Mouse (Mus musculus) right cerebral cortex, postnatal 25 days (tissue): Measurements from ENCODE around the gene Ap3m1.

Source experiments
- DNase-seq: peaks from one replicate; pipeline ENCODE4 v3.0.0; 2022

The Ap3m1 gene

DNA sequence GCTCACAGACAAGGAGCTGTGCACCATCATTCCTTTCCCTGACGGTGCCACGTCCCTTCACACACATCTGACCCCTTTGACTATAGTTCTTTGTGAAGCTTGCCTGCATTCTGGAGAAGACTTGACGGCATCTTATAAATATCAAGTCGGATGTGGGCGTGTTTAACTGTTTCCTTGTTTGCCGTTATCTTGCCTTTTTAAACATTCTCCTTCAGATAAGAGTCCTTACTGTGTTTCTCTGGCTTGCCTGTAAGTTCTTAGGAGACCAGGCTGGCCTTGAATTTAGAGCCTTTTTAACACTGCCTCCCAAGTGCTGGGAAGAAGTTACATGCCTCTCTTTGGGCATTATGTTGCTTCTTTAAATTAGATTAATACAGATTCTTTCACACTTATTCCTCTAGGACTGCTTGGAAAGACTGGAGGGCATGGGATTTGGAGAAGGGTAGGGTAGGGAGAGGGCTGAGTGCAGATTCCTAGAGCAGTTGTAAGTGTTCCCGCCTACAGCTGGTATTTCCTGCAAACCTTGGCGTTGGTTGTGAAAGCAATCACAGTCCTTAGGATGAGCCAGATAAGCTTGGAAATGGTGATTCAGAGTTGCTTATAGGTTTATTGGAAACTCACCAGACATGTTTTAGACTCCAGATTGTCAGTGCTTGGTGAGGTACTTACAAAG is 13.3 kb upstream of the Ap3m1 start:
- DNase-seq, result no peak

DNA sequence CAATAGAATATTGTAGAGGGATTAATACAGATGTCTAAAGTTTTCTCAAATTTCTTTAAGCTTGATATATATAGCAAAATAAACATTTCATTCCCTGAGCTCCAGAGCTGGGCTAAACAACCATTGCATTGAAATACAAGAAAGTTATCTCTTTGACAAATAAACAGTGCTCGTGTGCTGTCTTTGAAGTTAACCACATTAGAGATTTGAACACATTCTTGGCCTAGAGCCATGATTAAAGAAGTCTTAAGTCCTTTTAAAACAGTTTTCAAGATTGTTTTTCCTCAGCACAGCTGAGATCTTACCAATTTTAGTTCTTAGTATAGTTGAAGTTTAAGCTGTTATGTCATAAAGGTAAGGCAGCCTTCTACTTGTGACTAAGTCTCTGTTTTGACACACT is 12.0 kb upstream of the Ap3m1 start:
- DNase-seq, result no peak

DNA sequence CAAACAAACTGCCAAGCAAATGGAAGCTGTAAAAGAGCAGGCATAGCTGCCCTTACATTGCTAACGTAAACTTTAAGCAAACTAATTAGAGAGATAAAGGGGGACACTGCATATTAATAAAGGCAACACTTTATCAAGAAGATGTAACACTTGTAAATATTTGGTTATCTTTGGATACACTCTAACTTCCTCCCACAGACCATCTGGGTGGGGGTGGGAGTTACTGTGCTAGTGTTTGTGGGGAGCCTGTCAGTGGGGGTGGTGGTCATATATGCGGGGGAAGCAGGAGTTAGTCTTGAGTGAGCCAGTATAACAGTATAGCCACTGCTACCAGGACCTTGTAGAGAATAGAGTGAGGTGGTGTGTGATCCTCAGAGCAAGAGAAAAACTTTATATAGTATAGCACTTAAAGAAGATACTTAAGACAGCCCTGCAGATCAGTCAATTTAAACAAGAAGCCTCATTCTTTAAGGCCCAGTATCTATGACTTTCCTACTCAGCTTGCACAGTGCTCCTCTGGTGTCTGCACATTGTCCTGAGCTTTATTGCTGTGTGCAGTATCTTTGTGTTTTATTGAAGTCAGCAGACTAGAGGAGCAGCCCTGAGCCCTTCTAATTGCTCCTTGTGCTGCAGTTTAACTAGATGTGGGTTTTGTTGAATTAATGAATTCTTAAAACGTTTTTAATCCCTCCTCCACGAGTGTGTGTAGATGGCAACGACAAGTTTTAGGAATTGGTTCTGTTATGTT is 10.6 kb upstream of the Ap3m1 start:
- no peak for DNase-seq

GRCm38 (mm10) chr14:21058972-21059371 is 6.7 kb upstream of the Ap3m1 start:
- no peak for DNase-seq

DNA sequence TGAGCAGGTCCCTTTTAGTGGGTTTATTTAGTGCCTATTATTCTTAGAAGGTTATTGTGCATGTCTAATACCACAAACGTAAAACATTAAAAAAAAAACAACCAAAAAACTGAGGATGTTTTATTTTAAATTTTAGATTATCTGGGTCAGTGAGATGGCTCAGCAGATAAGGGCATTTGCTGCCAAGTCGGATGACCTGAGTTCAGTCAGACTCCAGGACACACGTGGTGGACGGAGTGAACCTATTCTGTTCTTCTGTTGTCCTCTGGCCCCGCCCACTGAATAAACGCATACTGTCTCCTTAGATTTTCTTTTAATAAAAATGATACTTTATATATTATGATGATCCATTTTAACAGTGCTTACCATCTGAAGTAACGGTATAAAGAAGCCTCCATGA is 1.3 kb upstream of the Ap3m1 start:
- no peak for DNase-seq

DNA sequence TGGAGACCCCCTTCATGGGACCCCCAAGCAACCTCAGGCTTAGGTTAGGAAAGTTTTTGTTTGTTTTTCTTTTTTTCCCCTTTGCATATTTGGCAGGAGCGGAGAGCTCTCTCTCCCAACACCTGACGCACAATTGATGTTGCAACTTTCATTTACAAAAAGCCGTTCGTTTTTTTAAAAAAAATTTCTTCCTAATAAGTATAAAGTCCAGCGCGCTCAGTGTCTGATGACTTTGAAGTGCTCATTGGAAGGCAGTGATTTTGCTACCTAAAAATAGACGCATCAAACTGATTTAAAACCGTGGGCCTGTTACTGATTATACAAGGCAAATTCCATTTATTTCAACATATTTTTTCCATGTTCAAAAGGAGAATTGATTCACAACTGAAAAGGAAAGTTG is 843 bp upstream of the Ap3m1 start:
- no peak for DNase-seq

DNA sequence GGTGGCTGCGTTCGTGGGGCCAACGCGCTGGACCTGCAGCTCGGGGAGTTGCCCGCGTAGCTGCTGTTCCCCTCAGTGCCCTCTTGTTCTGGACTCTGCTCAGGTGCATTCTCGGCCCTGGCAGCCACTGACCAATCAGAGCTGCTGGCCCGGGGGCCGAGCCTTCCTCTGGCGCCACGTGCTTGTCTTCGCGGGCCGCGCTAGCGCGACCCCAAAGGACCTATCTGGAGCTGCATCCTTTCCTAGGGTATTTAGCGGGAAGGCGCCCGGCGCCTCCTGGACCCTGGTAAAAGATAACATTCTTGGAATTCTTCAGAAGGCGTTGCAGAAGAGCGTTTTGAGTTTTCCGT is 448 bp upstream of the Ap3m1 start:
- DNase-seq, result no peak

GRCm38 (mm10) chr14:21051380-21052111 is 762 bp downstream of the Ap3m1 start:
- DNase-seq, result no peak

- DNase-seq, result no peak
Measured at GRCm38 (mm10) chr14:21050734-21051133, 1.6 kb downstream of the Ap3m1 start.

GRCm38 (mm10) chr14:21048879-21049278 is 3.4 kb downstream of the Ap3m1 start:
- DNase-seq, result no peak

DNA sequence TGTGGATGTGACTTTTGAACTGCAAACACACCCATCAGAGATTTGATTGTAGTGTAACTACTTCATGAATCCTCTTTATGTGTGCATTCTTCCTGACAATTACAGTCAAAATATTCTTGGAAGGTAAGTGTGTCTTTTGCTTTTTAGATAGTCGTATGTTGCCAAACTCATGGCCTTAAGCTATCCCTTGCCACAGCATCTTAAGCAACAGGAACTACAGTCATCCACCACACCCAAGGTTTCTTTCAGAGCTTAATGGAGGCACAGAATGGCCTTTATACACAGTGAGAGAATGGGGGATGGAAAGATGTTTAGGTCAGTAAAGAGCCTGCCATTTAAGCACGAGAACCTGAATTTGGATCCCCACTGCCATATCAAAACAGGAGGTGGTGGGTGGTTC is 4.5 kb downstream of the Ap3m1 start:
- DNase-seq, result no peak

DNA sequence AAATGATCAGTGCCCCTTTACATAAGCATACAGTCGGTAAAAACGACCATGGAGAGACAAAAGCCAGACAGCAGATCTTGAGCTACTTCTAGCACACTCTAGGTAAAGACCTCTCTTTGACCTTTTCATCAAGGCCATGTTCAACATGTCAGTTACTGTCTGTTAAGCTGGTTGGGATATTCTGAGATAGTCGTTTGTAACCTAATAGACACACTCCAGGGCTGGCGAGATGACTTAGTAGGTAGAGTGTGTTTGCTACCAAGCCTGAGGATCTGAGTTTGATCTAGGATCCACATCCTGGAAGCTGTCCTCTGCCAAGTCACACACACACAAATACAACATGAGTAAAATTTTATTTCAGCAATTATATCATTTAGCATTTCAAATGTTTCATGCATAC is 12.7 kb downstream of the Ap3m1 start:
- no peak for DNase-seq

GRCm38 (mm10) chr14:21039077-21039476 is 13.2 kb downstream of the Ap3m1 start:
- no peak for DNase-seq

DNA sequence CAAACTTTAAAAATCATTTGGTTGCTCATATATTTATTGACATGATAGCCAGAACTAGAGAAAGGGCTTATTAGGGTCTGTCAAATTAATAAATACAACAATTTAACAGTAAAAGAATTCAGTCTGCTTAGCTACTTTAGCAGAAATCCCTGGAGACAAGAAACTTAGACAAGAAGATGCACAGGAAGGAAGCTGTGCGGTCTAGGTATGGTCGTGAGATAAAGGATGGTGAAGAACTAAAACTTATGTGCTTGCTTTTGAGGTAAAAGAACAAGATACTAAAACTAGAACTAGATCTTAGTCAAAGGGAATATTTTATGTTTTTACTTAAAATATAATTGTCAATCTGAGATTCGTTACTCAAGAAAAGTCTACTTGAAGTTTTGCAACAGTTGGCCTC is 17.5 kb downstream of the Ap3m1 start:
- no peak for DNase-seq

DNA sequence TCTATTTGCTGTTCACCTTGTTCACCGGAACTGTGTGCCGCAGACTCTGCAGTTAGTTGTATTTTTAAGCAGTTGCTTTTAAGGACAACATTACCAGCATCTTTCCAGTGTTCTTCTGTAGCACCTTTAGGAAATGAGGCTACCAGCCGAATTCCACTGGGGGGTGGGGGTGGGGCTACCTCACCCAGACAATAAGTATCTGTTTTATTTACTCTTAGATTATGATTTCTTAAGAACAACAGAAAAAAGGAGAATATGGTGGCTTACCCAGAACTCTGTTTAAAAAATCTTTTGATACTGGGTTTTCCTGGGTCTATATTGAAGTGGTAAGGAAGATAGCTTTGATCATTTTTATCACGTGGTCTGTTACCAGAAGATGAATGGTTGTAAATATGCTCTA is 18.0 kb downstream of the Ap3m1 start:
- DNase-seq, result no peak

- DNase-seq, result no peak
Measured at GRCm38 (mm10) chr14:21031783-21032511, 20.4 kb downstream of the Ap3m1 start.

DNA sequence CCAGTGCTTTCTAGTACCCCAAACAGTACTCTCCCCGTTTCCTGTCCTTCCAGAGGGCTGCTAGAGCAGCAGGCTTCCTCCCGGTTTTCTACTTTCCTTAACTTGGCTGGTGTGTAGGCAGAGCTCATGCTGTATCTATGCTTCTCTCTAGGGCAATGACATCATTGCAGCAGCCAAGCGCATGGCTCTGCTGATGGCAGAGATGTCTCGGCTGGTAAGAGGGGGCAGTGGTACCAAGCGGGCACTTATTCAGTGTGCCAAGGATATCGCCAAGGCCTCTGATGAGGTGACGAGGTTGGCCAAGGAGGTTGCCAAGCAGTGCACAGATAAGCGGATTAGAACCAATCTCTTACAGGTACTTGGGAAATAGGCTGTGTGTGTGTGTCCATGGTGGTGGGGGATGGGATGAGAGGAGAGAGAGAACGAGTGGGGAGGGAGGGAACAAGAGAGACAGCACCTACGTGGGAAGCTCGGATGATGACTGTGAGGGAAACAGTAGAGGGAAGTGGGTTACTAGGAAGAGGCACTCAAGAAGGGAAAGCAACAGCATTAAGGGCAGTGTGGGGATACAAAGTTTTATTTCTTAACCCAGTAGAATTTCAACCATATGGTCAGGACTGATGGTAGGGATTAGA is 23.2 kb downstream of the Ap3m1 start:
- no peak for DNase-seq

GRCm38 (mm10) chr14:21027542-21027941 is 24.8 kb downstream of the Ap3m1 start:
- no peak for DNase-seq

GRCm38 (mm10) chr14:21020435-21020834 is 31.9 kb downstream of the Ap3m1 start:
- no peak for DNase-seq

DNA sequence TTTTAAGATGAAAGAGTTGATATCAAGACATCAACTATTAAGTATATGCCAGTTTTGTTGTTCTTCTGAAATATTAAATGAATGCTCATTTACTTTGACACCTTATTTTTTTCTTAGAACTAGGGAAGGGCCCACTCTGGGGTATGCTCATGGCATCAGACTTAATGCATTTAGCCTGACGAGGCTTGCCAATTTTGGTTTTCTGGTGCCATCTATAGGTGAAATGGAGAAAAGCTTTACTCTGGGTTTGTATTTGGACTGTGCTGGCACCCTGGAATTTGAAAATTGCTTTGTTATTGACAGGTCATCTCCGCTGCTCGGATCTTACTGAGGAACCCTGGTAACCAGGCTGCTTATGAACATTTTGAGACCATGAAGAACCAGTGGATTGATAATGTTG is 33.3 kb downstream of the Ap3m1 start:
- no peak for DNase-seq

DNA sequence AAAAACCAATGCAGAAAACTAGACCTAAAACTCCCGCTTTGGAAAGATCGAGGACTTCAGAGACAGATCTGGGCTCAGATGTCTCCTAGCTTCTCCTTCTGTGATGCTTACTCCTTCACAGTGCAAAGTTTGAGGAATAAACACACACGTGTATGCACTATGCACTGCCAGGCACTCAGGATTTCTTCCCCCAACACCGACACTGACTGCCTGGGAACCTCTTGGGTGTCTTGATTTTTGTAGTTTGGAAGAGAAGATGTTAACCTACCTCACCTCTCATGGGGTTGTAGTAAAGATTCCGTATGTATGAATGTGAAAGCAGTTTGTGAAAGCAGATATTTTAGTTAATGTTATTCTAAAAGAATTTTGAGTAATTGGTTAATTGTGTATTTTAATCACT is 34.4 kb downstream of the Ap3m1 start:
- no peak for DNase-seq

DNA sequence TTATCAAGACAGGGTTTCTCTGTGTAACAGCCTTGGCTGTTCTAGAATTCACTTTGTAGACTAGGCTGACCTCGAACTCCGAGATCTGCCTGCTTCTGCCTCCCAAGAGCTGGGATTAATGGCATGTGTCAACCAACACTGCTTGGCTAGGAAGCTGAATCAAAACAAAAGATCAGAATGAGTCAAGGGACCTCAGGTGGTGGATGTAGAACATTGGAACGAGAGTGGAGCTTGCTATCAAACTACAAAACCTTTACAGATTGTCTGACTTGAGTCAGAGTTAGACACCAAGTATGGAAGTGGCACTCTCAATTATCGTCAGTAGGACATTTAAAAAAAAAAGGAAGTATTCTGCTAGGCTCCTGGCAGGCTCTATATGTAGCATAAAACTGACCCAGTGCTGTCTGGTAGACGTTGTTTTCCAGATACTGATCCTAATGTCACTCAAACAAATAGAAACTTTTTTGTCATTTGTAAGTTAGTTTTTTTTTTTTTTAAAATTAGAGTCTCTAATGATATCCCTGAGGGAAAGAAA is 38.4 kb downstream of the Ap3m1 start:
- no peak for DNase-seq

- DNase-seq, result no peak
Measured at GRCm38 (mm10) chr14:20999617-21000016, 52.7 kb downstream of the Ap3m1 start.
